Mouse (Mus musculus) liver, embryonic 11.5 days (tissue): ENCODE results near the gene Adamtsl2. TPM values are rescaled to one million over a fixed set of nuclear protein-coding genes. Genes with fewer than 3 reads are reported as not detected.

Experiments used
- ATAC-seq: fragments of 200-750 bp; cut with Nextera tagmentation; replicated peaks from 2 replicates; pipeline ENCODE4 v1.8.0; 2017; ENCODE audit warnings: moderate number of reproducible peaks, mild to moderate bottlenecking, moderate TSS enrichment, moderate library complexity; ENCODE audit not compliant: low FRiP score
- DNase-seq: peaks from one replicate; pipeline ENCODE4 v3.0.0-alpha.2; 2017; ENCODE audit warnings: low spot score
- H3K27ac ChIP-seq: fragments of 300-500 bp; sonication (generic); 2 replicates; pipeline ENCODE4 v1.5.1; 2014; ENCODE audit warnings: mild to moderate bottlenecking, low read depth, low read length, control low read depth
- H3K27me3 ChIP-seq: fragments of 300-500 bp; sonication (generic); replicated peaks from 2 replicates; pipeline ENCODE4 v1.6.1; 2014; ENCODE audit warnings: low read length, mixed read lengths; ENCODE audit not compliant: control insufficient read depth, insufficient read depth
- H3K36me3 ChIP-seq: fragments of 300-500 bp; sonication (generic); 2 replicates; pipeline ENCODE4 v1.6.1; 2014; ENCODE audit warnings: mild to moderate bottlenecking, low read length, moderate library complexity, mixed read lengths; ENCODE audit not compliant: control insufficient read depth, insufficient read depth
- H3K4me1 ChIP-seq: fragments of 300-500 bp; sonication (generic); replicated peaks from 2 replicates; pipeline ENCODE4 v1.6.1; 2014; ENCODE audit warnings: low read length, mixed read lengths; ENCODE audit not compliant: control insufficient read depth, insufficient read depth
- H3K4me2 ChIP-seq: fragments of 300-500 bp; sonication (generic); 2 replicates; pipeline ENCODE4 v1.6.1; 2014; ENCODE audit warnings: mild to moderate bottlenecking, control low read depth, moderate library complexity
- H3K4me3 ChIP-seq: fragments of 300-500 bp; sonication (generic); 2 replicates; pipeline ENCODE4 v1.5.1; 2014; ENCODE audit warnings: low read depth, low read length, control low read depth
- H3K9ac ChIP-seq: fragments of 300-500 bp; sonication (generic); 2 replicates; pipeline ENCODE4 v1.6.1; 2014; ENCODE audit warnings: low read depth, low read length, control low read depth
- H3K9me3 ChIP-seq: fragments of 300-500 bp; sonication (generic); 2 replicates; pipeline ENCODE4 v1.6.1; 2016; ENCODE audit warnings: low read length, inconsistent platforms, mixed read lengths; ENCODE audit not compliant: control insufficient read depth
- WGBS: fragments of 180-500 bp; shearing (Covaris S2); extraction: QIAGEN DNeasy Blood & Tissue Kit; methylation state at CpG from one replicate; pipeline ENCODE4 v1.1.7; 2014; 5-methylcytosine and 5-hydroxymethylcytosine counted together
- polyA plus RNA-seq: library from polyadenylated mRNA; unstranded; fragments of >200 nt; fragmentation: Nextera tagmentation; extraction: Ambion mirVana; gene quantifications from 2 replicates; pipeline ENCODE4 v1.2.1, GENCODE M21; 2014

Gene Adamtsl2
- polyA plus RNA-seq, 1 experiment from 2014 or later, result 3.5 TPM

DNA sequence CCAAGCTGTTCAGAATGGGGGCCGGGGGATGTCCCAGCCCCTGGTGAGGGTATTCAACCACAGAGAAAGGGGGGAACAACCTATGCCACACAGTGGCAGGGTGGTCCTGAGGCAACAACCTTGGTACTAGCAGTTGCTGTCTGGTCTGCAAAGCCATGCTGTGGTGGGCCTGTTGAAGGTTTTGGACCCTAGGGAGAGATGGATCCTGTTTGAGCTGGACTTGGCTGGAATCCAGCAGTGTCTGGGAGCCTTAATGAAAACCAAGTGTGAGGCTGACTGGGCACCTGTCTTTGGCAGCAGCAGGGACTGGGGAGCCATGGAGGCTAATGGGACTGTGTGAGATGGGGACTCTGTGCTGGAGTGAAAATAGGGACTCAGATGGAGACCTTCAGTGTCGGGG, 470 bp downstream of the Adamtsl2 start:
- Histone ChIP-seq H3K9ac (no peak overlapping the region), H3K27ac (no peak overlapping the region), H3K4me2 (peak overlapping the region; percentile 34; the same call in 1 of the 2 replicates), H3K4me3 (no peak overlapping the region), H3K4me1 (peaks cover 8% of the 10 kb centered on the region), H3K9me3 (no peaks in the 10 kb centered on the region), H3K27me3 (peaks cover 11% of the 10 kb centered on the region; the same call in 1 of the 2 replicates), H3K36me3 (no peaks in the 10 kb centered on the region)
- DNase-seq (no peak), ATAC-seq (no peak)
- WGBS, result 87% methylated on average over 2 of the region's 2 CpGs

GRCm38 (mm10) chr2:27083761-27084475, 4.7 kb downstream of the Adamtsl2 start:
- ATAC-seq (no peak), DNase-seq (no peak)
- H3K9ac ChIP-seq, result no peak overlapping the region
- H3K4me1 ChIP-seq, result peaks cover 7% of the 10 kb centered on the region
- no peaks in the 10 kb centered on the region for H3K36me3 ChIP-seq
- H3K27ac ChIP-seq, result no peak overlapping the region
- H3K4me2 ChIP-seq, result no peak overlapping the region
- peaks cover 11% of the 10 kb centered on the region; the same call in 1 of the 2 replicates for H3K27me3 ChIP-seq
- H3K4me3 ChIP-seq, result no peak overlapping the region
- no peaks in the 10 kb centered on the region for H3K9me3 ChIP-seq
- 61% methylated on average over 12 of the region's 12 CpGs for WGBS

DNA sequence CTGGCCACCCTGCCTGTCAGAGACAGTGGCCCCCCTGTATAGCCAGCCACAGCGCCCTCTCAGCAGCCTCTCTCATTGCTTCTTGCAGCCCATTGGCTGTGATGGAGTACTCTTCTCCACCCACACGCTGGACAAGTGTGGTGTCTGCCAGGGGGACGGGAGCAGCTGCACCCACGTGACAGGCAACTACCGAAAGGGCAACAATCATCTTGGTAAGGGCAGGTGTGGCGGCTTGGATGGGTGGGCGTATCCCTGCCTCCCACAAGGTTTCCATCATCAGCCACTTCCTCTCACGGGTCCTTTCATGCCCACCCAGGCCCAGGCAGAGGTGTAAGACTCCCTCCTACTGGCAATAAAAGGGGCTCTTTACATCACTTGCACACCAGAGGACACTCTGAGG, 5.8 kb downstream of the Adamtsl2 start:
- Histone ChIP-seq H3K27ac (no peak overlapping the region), H3K4me1 (no peaks in the 10 kb centered on the region), H3K4me3 (no peak overlapping the region), H3K4me2 (no peak overlapping the region), H3K27me3 (0 out of 2 replicates have a peak, but pooled peaks cover under 1% of the 10 kb centered on the region), H3K9ac (no peak overlapping the region), H3K9me3 (no peaks in the 10 kb centered on the region), H3K36me3 (no peaks in the 10 kb centered on the region)
- DNase-seq (no peak), ATAC-seq (no peak)
- WGBS, result 54% methylated on average over 8 of the region's 8 CpGs

GRCm38 (mm10) chr2:27085801-27086200, 6.6 kb downstream of the Adamtsl2 start:
- no peaks in the 10 kb centered on the region for H3K4me1 ChIP-seq
- 53% methylated on average over 2 of the region's 2 CpGs for WGBS
- no peak overlapping the region for H3K4me2 ChIP-seq
- no peaks in the 10 kb centered on the region for H3K9me3 ChIP-seq
- no peaks in the 10 kb centered on the region for H3K36me3 ChIP-seq
- no peak overlapping the region for H3K4me3 ChIP-seq
- no peak for DNase-seq
- H3K27ac ChIP-seq, result no peak overlapping the region
- no peaks in the 10 kb centered on the region for H3K27me3 ChIP-seq
- ATAC-seq, result no peak
- H3K9ac ChIP-seq, result no peak overlapping the region

DNA sequence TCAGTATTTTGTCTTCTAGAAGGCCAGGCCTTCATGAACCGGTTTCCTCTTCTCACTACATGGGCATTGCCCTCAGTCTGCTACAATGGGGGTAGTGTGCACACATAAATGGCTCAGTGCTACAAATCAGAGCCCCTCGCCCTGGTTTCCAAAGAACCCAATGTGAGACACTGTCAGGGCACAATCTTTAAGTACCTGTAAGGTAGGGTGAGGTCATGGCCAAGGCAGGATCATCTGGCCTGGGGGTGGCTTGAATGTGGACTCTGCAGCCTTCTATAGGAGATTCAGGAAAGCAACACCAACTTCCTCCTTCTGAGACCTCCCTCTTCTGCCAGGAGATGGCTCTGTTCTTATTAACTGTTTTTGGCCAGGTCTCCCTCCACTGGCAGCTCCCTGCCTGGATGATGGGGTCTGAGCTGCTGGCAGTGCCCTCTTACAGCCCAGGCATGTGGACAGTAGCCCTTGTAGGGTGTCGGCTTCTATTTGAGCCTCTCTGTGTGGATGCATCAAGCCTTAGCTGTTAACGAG, 7.4 kb downstream of the Adamtsl2 start:
- Histone ChIP-seq H3K27ac (no peak overlapping the region), H3K9ac (no peak overlapping the region), H3K4me2 (no peak overlapping the region), H3K4me3 (no peak overlapping the region), H3K9me3 (no peaks in the 10 kb centered on the region), H3K36me3 (no peaks in the 10 kb centered on the region), H3K27me3 (no peaks in the 10 kb centered on the region), H3K4me1 (no peaks in the 10 kb centered on the region)
- DNase-seq, result no peak
- 71% methylated on average over 4 of the region's 4 CpGs for WGBS
- ATAC-seq, result no peak

DNA sequence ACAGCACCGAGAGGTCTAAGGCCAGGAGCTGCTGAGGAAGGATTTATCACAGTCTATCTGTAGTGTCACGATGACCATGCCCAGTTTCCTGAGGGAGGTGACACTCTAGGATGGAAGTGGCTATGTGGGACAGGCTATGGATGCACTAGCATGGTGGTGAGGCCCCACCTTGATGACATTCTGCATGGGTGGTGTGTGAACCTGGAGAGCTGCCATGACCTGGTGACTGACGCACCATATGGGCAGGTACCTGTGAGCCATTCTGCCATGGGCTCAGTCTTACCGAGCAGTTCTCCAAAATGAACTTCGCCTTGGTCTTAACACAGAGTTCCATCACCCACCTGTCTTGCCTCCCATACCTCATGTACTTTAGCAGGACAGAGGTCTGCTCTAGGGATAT, 8.4 kb downstream of the Adamtsl2 start:
- Histone ChIP-seq H3K4me1 (no peaks in the 10 kb centered on the region), H3K36me3 (no peaks in the 10 kb centered on the region), H3K4me2 (no peak overlapping the region), H3K9me3 (no peaks in the 10 kb centered on the region), H3K4me3 (no peak overlapping the region), H3K27me3 (no peaks in the 10 kb centered on the region), H3K9ac (no peak overlapping the region), H3K27ac (no peak overlapping the region)
- WGBS, result 80% methylated on average over 5 of the region's 5 CpGs
- DNase-seq (no peak), ATAC-seq (no peak)

DNA sequence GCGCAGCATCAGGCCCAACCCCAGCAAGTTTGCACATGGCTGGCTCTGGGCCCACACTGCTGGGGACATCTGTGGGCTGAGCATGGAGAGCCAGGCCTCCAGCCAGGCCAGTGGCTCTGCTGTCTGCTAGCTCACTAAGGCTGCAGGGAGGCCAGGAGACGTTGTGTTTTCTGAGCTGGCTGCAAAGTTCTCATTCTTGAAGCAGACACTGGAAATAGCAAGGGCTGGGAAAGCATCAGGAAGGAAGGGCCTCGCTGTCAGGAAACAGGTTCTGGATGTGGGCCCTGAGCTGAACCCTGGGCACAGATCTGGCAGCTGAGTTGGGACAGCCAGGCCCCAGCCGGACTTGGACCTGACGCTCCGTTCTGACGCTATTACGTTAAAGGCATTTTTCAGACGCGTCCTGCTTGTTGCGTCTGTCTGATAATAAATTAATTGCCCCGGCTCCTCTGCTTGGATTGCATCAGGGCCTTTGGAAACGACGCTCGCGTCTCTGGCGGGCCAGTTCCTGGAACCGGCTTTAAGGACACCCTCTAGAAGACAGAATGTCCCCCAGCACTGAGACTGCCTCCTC, 9.0 kb downstream of the Adamtsl2 start:
- H3K27me3 ChIP-seq, result no peaks in the 10 kb centered on the region
- no peak overlapping the region for H3K4me3 ChIP-seq
- no peak overlapping the region for H3K9ac ChIP-seq
- H3K27ac ChIP-seq, result no peak overlapping the region
- ATAC-seq (no peak), DNase-seq (no peak)
- H3K4me2 ChIP-seq, result no peak overlapping the region
- 59% methylated on average over 18 of the region's 18 CpGs for WGBS
- no peaks in the 10 kb centered on the region for H3K9me3 ChIP-seq
- H3K36me3 ChIP-seq, result no peaks in the 10 kb centered on the region
- no peaks in the 10 kb centered on the region for H3K4me1 ChIP-seq

DNA sequence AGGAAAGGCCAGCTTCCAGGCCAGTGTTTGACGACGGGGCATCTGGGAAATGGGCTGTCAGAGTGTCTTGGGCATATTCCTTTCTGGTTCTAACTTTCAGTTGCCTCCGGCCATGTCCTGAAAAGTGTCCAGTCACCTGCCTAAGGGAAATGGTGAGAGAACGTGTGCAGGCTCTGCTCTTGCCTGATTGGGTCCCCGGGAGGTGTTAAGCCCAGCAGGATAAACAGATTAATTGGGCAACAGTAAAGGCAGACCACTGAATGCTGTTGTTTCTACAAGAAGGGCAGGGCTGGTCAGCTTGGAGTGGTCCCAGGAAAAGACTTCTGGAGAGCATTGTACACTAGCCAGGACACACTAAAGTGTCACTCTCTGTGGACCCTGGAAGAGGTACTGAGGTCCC, 9.5 kb downstream of the Adamtsl2 start:
- Histone ChIP-seq H3K4me2 (no peak overlapping the region), H3K36me3 (no peaks in the 10 kb centered on the region), H3K4me3 (no peak overlapping the region), H3K9ac (no peak overlapping the region), H3K27me3 (no peaks in the 10 kb centered on the region), H3K4me1 (no peaks in the 10 kb centered on the region), H3K9me3 (no peaks in the 10 kb centered on the region), H3K27ac (no peak overlapping the region)
- ATAC-seq (no peak), DNase-seq (no peak)
- 66% methylated on average over 5 of the region's 5 CpGs for WGBS

DNA sequence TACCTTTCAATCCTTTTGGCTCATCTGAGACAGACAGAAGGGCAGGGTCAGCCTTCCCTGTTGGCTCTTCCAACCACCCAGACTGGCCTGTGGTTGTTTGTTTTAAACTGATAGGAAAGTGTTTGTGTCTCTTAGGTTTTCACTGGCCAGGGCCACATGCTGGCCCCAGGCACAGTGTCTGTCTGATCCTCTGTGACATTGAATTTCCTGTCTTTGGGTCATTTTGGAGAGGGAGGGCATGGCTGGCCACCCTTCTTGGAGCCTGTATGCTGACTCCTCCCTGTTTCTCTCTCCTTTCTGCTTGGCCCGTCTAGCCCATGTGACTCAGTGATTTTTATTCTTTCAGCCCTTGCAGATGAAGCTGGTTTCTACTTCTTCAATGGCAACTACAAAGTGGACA, 10.1 kb downstream of the Adamtsl2 start:
- 58% methylated on average over 1 of the region's 1 CpGs for WGBS
- Histone ChIP-seq H3K27me3 (no peaks in the 10 kb centered on the region), H3K36me3 (no peaks in the 10 kb centered on the region), H3K4me3 (no peak overlapping the region), H3K27ac (no peak overlapping the region), H3K9ac (no peak overlapping the region), H3K9me3 (no peaks in the 10 kb centered on the region), H3K4me1 (no peaks in the 10 kb centered on the region), H3K4me2 (no peak overlapping the region)
- DNase-seq, result no peak
- ATAC-seq, result no peak
